8 mouse cellular contexts compared by ENCODE assay signal in genomic region chr2:103547132-103547531, GRCm38 (mm10). TPM values are rescaled to one million over a fixed set of nuclear protein-coding genes. Genes with fewer than 3 reads are reported as not detected.
DNase-seq lines count a peak whose midpoint lies in the region; ATAC-seq and TF ChIP-seq lines count a peak whose summit lies in the region.

No protein-coding gene starts in this region.

- H3K27ac ChIP-seq in embryonic fibroblast, embryonic 13.5 days (ENCODE audit: insufficient read depth, low read length) = no peak overlapping the region
- H3K27ac ChIP-seq in kidney, embryonic 16.5 days (ENCODE audit: low read length) = no peak overlapping the region
- no peak overlapping the region for H3K27ac ChIP-seq in hindbrain, embryonic 13.5 days

- no peak overlapping the region for H3K4me2 ChIP-seq in kidney, embryonic 16.5 days (replicated peaks; ENCODE audit: low read depth, low read length)
- no peak overlapping the region for H3K4me2 ChIP-seq in hindbrain, embryonic 13.5 days

- WGBS in kidney, embryonic 16.5 days = 7% methylated on average over 2 of the region's 2 CpGs
- WGBS in lung, adult 2 months = 4% methylated on average over 2 of the region's 2 CpGs
- 11% methylated on average over 2 of the region's 2 CpGs for WGBS in hindbrain, embryonic 13.5 days

- no peak overlapping the region for H3K4me3 ChIP-seq in embryonic fibroblast, embryonic 13.5 days (ENCODE audit: insufficient read depth, low read length)
- no peak overlapping the region for H3K4me3 ChIP-seq in kidney, embryonic 16.5 days (ENCODE audit: low read length)
- no peak overlapping the region for H3K4me3 ChIP-seq in lung, adult 2 months (replicated peaks; ENCODE audit: extremely low read depth, low read depth, low read length)
- H3K4me3 ChIP-seq in hindbrain, embryonic 13.5 days = no peak overlapping the region

- DNase-seq in A20 (ENCODE audit: low read depth, low spot score) = peak; percentile 83
- DNase-seq in CD8-positive naive resting alpha-beta T cell, adult 2 months (ENCODE audit: low read depth in 2 of 2, low spot score in 2 of 2) = peak; percentile 64 to 76
- peak; percentile 86 for DNase-seq in brain, adult 2 months (ENCODE audit: low read depth, low spot score)
- DNase-seq in lung, adult 2 months = peak; percentile 64
- peak; percentile 30 for DNase-seq in right cerebral cortex, postnatal 25 days

- H3K9me3 ChIP-seq in kidney, embryonic 16.5 days (ENCODE audit: low read length) = no peaks in the 10 kb centered on the region
- H3K9me3 ChIP-seq in hindbrain, embryonic 13.5 days = no peaks in the 10 kb centered on the region

- H3K4me1 ChIP-seq in embryonic fibroblast, embryonic 13.5 days (ENCODE audit: control insufficient read depth, insufficient read depth, low read length) = no peaks in the 10 kb centered on the region; the same call in 1 of the 2 replicates
- no peaks in the 10 kb centered on the region for H3K4me1 ChIP-seq in kidney, embryonic 16.5 days (ENCODE audit: insufficient read depth, low read length)
- H3K4me1 ChIP-seq in lung, adult 2 months (ENCODE audit: control insufficient read depth, insufficient read depth, low read length) = no peaks in the 10 kb centered on the region
- H3K4me1 ChIP-seq in hindbrain, embryonic 13.5 days (replicated peaks) = no peaks in the 10 kb centered on the region

- H3K27me3 ChIP-seq in kidney, embryonic 16.5 days (ENCODE audit: insufficient read depth, low read length) = no peaks in the 10 kb centered on the region
- no peaks in the 10 kb centered on the region for H3K27me3 ChIP-seq in hindbrain, embryonic 13.5 days

- peak; percentile 91 for TF ChIP-seq CTCF in embryonic fibroblast, embryonic 13.5 days (IDR thresholded peaks at IDR 0.05; ENCODE audit: borderline replicate concordance, insufficient read depth, low read length)
- peak; percentile 98 for TF ChIP-seq CTCF in lung, adult 2 months (IDR thresholded peaks at IDR 0.05; ENCODE audit: insufficient read depth, low read length)

- no peak overlapping the region for H3K9ac ChIP-seq in kidney, embryonic 16.5 days (replicated peaks; ENCODE audit: low read length)
- no peak overlapping the region for H3K9ac ChIP-seq in hindbrain, embryonic 13.5 days

- no peaks in the 10 kb centered on the region for H3K36me3 ChIP-seq in kidney, embryonic 16.5 days (ENCODE audit: insufficient read depth, low read length)
- H3K36me3 ChIP-seq in hindbrain, embryonic 13.5 days = no peaks in the 10 kb centered on the region

- ATAC-seq in kidney, embryonic 16.5 days (ENCODE audit: low FRiP score, low TSS enrichment) = 0 out of 2 replicates have a peak, but pooled peaks have one; percentile 19
- no peak for ATAC-seq in hindbrain, embryonic 13.5 days (ENCODE audit: low FRiP score)

- no peak for TF ChIP-seq POLR2A in embryonic fibroblast, embryonic 13.5 days (IDR thresholded peaks at IDR 0.05; ENCODE audit: low read depth, low read length)
- TF ChIP-seq POLR2A in lung, adult 2 months (IDR thresholded peaks at IDR 0.05; ENCODE audit: borderline replicate concordance, extremely low read depth, low read depth, low read length) = no peak

RNA-seq across cellular contexts. Expression of gene Abtb2, which starts 19.0 kb away (rescaled TPM):
- 3.9 and 4.4 TPM in 2 replicates for polyA plus RNA-seq in embryonic fibroblast, embryonic 13.5 days (2011; ENCODE audit: insufficient read length, low read depth, missing spikeins)
- polyA plus RNA-seq in kidney, embryonic 16.5 days (2015; fragmentation: Nextera tagmentation; extraction: Ambion mirVana) = 7.8 and 9.3 TPM in 2 replicates
- 7.9 and 10.4 TPM in 2 replicates for polyA plus RNA-seq in lung, adult 2 months (2012; rRNA removed)
- 10.9 and 13.1 TPM in 2 replicates for polyA plus RNA-seq in hindbrain, embryonic 13.5 days (2015; fragmentation: Nextera tagmentation; extraction: Ambion mirVana)

Comparison
In these comparisons a context has a peak if more than half of its experiments do, and no peak if none do; other contexts are left out.
1. DNase-seq: peak in every context shown above with its lines; median percentile 86 in brain, adult 2 months; 83 in A20; 70 in CD8-positive naive resting alpha-beta T cell, adult 2 months; 64 in lung, adult 2 months; 30 in right cerebral cortex, postnatal 25 days.